Mouse (Mus musculus): ENCODE results near the gene Abca8b. TPM values are rescaled to one million over a fixed set of nuclear protein-coding genes. Genes with fewer than 3 reads are reported as not detected.
"Not testable (repeated sequence)": the region's sequence is repeated elsewhere in the genome, so short reads cannot be mapped to it uniquely, and the experiment has no call there.

The Abca8b gene
- polyA plus RNA-seq, 1 experiment from 2014 or later: 1.7 TPM

DNA sequence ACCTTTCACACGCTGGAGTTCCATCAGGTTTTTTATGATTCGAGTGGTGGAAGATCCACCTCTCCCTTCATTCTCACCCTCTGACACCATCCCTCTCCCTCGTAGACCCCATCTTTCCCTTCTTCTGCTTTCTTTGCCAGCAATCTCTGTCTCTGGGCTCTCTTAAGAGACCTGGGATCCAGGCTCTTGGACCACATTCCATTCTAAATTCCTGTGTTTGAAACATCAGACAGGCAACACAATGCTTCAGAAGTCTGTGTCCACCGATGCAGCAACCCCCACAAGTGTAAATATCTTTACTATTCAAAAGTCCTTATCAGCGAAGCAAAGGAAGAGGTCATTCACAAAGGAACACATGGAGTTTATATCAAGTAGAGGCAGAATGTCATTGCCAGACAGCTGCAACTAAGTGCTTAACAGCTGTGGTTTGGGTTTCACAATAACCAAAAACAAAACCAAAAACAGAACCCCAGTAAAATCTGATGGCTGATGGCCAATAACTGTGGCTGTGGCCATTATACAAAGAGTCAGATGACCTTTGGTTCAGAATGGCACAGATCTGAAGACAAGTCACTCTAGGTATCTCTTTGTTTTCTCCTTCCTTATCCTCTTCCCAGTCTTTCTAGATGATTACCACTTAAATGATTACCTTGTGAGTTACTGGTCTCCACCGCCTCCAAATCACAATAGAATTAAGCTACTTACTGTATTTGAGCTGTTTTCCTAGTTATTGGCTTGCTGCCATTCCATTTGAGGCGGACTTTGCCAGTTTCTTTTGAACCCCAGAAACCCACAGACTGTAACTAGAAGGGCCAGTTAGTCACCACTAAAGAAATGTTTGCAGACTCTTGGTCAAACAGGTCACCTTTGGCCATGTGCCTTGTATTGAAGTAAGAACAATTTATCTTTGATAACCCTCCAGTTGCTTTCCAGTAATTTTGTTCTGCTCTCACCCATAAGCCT, 68.6 kb downstream of the Abca8b start:
- Histone ChIP-seq H3K9me3 (ENCODE audit: control insufficient read depth, low read length) (no peaks in the 10 kb centered on the region), H3K27ac (no peak overlapping the region), H3K9ac (no peak overlapping the region), H3K4me3 (replicated peaks; ENCODE audit: low read length) (no peak overlapping the region), H3K4me1 (replicated peaks; ENCODE audit: control insufficient read depth, insufficient read depth, low read length) (no peaks in the 10 kb centered on the region), H3K27me3 (ENCODE audit: control insufficient read depth, insufficient read depth, low read length) (no peaks in the 10 kb centered on the region), H3K4me2 (replicated peaks) (no peak overlapping the region), H3K36me3 (replicated peaks; ENCODE audit: control insufficient read depth, insufficient read depth) (no peaks in the 10 kb centered on the region)
- 72% methylated on average over 7 of the region's 7 CpGs for WGBS
- DNase-seq (ENCODE audit: low spot score) (no peak), ATAC-seq (ENCODE audit: low FRiP score) (no peak)

DNA sequence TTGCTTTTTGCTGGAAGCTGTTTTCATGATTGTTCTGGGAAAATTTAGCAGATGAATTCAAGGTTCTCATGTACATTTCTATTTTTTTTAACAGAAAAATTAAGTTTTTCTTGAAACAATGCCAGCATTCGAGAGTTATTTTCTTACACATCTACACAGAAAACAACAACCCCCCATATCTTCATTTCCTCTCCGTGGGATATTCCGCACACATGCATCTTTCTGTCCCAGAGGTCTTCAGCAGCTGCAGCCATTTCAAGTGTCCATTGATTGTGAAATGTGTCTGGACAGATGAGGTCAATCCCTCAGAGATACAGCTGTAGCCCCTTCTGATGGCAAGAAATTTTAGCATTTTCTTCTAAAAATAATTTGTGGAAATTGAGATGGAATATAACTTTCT, 73.4 kb downstream of the Abca8b start:
- ATAC-seq (ENCODE audit: low FRiP score) (no peak), DNase-seq (ENCODE audit: low spot score) (no peak)
- Histone ChIP-seq H3K9me3 (ENCODE audit: control insufficient read depth, low read length) (no peaks in the 10 kb centered on the region), H3K27me3 (ENCODE audit: control insufficient read depth, insufficient read depth, low read length) (no peaks in the 10 kb centered on the region), H3K36me3 (replicated peaks; ENCODE audit: control insufficient read depth, insufficient read depth) (no peaks in the 10 kb centered on the region), H3K4me2 (replicated peaks) (no peak overlapping the region), H3K4me1 (replicated peaks; ENCODE audit: control insufficient read depth, insufficient read depth, low read length) (no peaks in the 10 kb centered on the region), H3K9ac (no peak overlapping the region), H3K4me3 (replicated peaks; ENCODE audit: low read length) (no peak overlapping the region), H3K27ac (no peak overlapping the region)
- 89% methylated on average over 3 of the region's 3 CpGs for WGBS

DNA sequence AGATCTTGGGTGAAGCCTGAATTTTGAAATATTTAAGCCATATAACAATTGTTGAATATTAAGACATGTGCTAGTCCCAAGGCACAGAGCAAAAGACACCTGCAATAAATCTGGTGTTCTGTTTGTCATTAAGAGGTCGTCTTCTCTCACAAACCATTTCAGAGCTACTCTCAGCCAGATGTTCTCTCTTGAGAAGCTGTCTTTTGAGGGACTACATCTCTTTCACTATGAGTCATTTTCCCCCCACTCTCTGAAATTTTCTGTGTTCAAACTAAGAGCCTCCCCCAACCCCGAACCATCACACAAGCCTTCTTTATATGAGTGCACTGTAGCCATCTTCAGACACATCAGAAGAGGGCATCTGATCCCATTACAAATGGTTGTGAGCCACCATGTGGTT, 76.2 kb downstream of the Abca8b start:
- DNase-seq (ENCODE audit: low spot score): no peak
- no peaks in the 10 kb centered on the region for H3K4me1 ChIP-seq (replicated peaks; ENCODE audit: control insufficient read depth, insufficient read depth, low read length)
- no peaks in the 10 kb centered on the region for H3K36me3 ChIP-seq (replicated peaks; ENCODE audit: control insufficient read depth, insufficient read depth)
- no peak overlapping the region for H3K4me3 ChIP-seq (replicated peaks; ENCODE audit: low read length)
- no peak for ATAC-seq (ENCODE audit: low FRiP score)
- H3K27ac ChIP-seq: no peak overlapping the region
- WGBS: 75% methylated on average over 2 of the region's 2 CpGs
- no peaks in the 10 kb centered on the region for H3K9me3 ChIP-seq (ENCODE audit: control insufficient read depth, low read length)
- H3K27me3 ChIP-seq (ENCODE audit: control insufficient read depth, insufficient read depth, low read length): no peaks in the 10 kb centered on the region
- no peak overlapping the region for H3K9ac ChIP-seq
- H3K4me2 ChIP-seq (replicated peaks): no peak overlapping the region

DNA sequence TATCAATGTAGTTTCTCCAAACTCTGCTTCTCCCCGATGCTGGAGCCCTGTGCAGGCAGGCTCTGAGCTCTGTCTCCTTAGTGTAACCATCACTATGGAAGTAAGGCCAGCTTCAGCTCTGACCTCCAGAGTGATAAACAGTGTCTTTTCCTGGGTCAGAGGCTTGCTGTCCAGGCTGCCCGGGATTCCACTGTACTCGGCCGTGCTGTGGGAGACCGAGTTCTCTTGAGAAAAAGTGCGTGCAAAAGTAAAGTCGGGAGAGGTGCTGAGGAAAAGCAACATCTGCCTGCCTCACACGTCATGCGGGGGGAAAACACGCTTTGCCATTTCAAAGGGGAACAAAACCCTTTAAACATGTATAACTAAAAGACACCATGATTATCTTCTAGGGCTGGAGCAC, 79.0 kb downstream of the Abca8b start:
- no peak overlapping the region for H3K4me2 ChIP-seq (replicated peaks)
- DNase-seq (ENCODE audit: low spot score): no peak
- no peak overlapping the region for H3K9ac ChIP-seq
- no peaks in the 10 kb centered on the region for H3K4me1 ChIP-seq (replicated peaks; ENCODE audit: control insufficient read depth, insufficient read depth, low read length)
- H3K27me3 ChIP-seq (ENCODE audit: control insufficient read depth, insufficient read depth, low read length): no peaks in the 10 kb centered on the region
- no peaks in the 10 kb centered on the region for H3K36me3 ChIP-seq (replicated peaks; ENCODE audit: control insufficient read depth, insufficient read depth)
- ATAC-seq (ENCODE audit: low FRiP score): no peak
- WGBS: 88% methylated on average over 10 of the region's 10 CpGs
- H3K4me3 ChIP-seq (replicated peaks; ENCODE audit: low read length): no peak overlapping the region
- no peaks in the 10 kb centered on the region for H3K9me3 ChIP-seq (ENCODE audit: control insufficient read depth, low read length)
- no peak overlapping the region for H3K27ac ChIP-seq

DNA sequence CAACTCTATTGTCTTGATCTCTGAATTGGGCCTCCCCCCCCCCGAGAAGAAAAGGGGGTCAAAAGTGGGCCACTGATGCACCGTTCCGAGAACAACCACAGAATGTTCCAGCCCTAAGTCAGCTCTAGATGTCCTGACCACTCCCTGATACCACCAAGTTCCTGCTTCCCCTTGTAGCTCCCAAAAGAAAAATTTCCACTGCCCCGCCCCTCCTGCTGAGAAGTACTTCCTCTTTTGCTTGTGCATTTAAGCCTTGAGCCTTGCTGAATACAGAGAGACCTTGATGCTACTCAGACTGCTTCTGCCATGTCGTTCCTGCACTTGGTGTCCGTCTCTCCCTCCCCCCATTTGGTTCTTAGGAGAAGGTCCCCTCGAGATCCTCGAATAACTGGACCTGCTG, 82.5 kb downstream of the Abca8b start:
- 87% methylated on average over 8 of the region's 8 CpGs for WGBS
- not testable (repeated sequence) for H3K36me3 ChIP-seq (replicated peaks; ENCODE audit: control insufficient read depth, insufficient read depth); ATAC-seq (ENCODE audit: low FRiP score); H3K4me3 ChIP-seq (replicated peaks; ENCODE audit: low read length); H3K27me3 ChIP-seq (ENCODE audit: control insufficient read depth, insufficient read depth, low read length); H3K9me3 ChIP-seq (ENCODE audit: control insufficient read depth, low read length); H3K27ac ChIP-seq; DNase-seq (ENCODE audit: low spot score); H3K9ac ChIP-seq; H3K4me1 ChIP-seq (replicated peaks; ENCODE audit: control insufficient read depth, insufficient read depth, low read length); H3K4me2 ChIP-seq (replicated peaks)

DNA sequence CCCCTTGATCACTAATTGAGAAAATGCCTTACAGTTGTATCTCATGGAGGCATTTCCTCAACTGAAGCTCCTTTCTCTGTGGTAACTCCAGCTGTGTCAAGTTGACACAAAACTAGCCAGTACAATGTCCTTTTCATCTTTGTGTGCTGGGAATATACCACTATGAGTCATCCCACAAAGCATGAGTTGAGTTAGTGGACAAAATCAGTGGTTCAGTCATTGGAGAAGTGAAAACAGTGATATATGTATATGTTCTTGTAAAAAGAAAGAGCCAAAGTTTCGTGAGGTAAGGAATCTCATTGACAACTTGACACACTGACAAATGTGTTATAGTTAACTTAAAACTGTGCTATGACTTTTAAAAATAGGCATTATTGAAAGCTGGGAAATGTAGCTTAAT, 83.5 kb downstream of the Abca8b start:
- not testable (repeated sequence) for H3K4me3 ChIP-seq (replicated peaks; ENCODE audit: low read length); ATAC-seq (ENCODE audit: low FRiP score); DNase-seq (ENCODE audit: low spot score); H3K9ac ChIP-seq; H3K4me1 ChIP-seq (replicated peaks; ENCODE audit: control insufficient read depth, insufficient read depth, low read length); H3K4me2 ChIP-seq (replicated peaks); H3K9me3 ChIP-seq (ENCODE audit: control insufficient read depth, low read length); H3K36me3 ChIP-seq (replicated peaks; ENCODE audit: control insufficient read depth, insufficient read depth); H3K27ac ChIP-seq; H3K27me3 ChIP-seq (ENCODE audit: control insufficient read depth, insufficient read depth, low read length)
- WGBS: 75% methylated on average over 1 of the region's 1 CpGs

DNA sequence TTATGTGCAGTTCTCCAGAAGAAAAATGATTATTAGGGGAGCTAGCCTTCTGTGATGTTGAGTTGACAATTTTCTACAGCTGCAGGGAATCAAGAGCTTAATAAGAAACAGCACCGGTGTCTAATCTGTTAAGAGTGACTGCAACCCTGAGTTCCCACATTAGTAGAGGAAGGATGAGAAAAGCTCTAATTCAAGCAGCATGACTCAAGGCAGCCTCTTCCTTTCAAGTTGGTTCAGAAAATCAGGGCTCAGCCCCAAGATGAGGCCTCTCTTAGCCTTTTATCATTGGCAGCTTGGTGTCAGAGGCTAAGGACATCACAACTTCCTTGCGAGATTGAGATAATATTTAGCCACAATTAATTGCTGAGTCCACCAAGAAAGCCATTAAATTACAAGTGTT, 85.8 kb downstream of the Abca8b start:
- no peak overlapping the region for H3K4me2 ChIP-seq (replicated peaks)

DNA sequence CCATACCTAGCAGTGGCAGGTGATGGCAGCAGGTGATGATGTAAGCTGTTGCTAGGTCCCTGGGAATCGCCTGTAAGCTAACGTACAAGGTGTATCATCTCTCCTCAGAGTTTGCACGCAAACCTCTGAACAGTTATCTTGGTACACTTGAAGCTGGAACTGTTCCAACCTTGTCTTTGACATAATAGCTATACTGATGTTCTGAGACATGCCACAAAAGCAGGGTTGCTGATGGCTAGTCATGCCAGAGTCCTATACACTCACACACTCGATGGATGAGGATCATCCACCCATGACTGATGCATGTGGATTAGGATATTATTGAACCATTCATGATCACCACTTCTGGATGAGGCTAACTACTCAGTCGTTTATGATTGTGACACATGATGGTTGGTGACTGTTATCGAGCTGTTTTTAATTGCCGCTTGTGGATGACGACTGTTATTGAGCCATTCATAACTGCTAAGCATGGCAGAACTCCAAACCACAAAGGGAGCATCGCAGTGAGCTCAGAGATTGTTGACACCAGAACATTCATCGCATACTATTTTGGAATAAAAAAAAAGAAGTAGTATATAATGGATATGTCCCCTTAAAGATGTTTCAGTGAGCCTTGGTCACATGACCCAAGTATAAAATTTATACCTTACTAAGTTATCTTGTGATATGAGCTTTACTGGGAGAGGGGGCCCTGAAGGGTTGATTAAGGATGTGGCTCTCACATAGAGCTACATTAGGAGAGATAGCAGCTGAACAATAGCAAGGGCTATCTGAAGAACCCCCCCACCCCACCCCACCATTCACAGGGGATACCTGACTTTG, 87.2 kb downstream of the Abca8b start:
- DNase-seq (ENCODE audit: low spot score) (no peak), ATAC-seq (ENCODE audit: low FRiP score) (no peak)
- Histone ChIP-seq H3K9ac (no peak overlapping the region), H3K36me3 (replicated peaks; ENCODE audit: control insufficient read depth, insufficient read depth) (no peaks in the 10 kb centered on the region), H3K4me1 (replicated peaks; ENCODE audit: control insufficient read depth, insufficient read depth, low read length) (no peaks in the 10 kb centered on the region), H3K4me2 (replicated peaks) (no peak overlapping the region), H3K27me3 (ENCODE audit: control insufficient read depth, insufficient read depth, low read length) (no peaks in the 10 kb centered on the region), H3K27ac (no peak overlapping the region), H3K9me3 (ENCODE audit: control insufficient read depth, low read length) (no peaks in the 10 kb centered on the region), H3K4me3 (replicated peaks; ENCODE audit: low read length) (no peak overlapping the region)
- 80% methylated on average over 10 of the region's 10 CpGs for WGBS

More for the DNA sequence above, 85.8 kb downstream of the Abca8b start:
- Histone ChIP-seq H3K27ac (no peak overlapping the region), H3K36me3 (replicated peaks; ENCODE audit: control insufficient read depth, insufficient read depth) (no peaks in the 10 kb centered on the region), H3K27me3 (ENCODE audit: control insufficient read depth, insufficient read depth, low read length) (no peaks in the 10 kb centered on the region), H3K9me3 (ENCODE audit: control insufficient read depth, low read length) (no peaks in the 10 kb centered on the region), H3K4me1 (replicated peaks; ENCODE audit: control insufficient read depth, insufficient read depth, low read length) (no peaks in the 10 kb centered on the region), H3K4me3 (replicated peaks; ENCODE audit: low read length) (no peak overlapping the region), H3K9ac (no peak overlapping the region)
- 75% methylated on average over 2 of the region's 2 CpGs for WGBS
- no peak for ATAC-seq (ENCODE audit: low FRiP score)
- DNase-seq (ENCODE audit: low spot score): no peak

DNA sequence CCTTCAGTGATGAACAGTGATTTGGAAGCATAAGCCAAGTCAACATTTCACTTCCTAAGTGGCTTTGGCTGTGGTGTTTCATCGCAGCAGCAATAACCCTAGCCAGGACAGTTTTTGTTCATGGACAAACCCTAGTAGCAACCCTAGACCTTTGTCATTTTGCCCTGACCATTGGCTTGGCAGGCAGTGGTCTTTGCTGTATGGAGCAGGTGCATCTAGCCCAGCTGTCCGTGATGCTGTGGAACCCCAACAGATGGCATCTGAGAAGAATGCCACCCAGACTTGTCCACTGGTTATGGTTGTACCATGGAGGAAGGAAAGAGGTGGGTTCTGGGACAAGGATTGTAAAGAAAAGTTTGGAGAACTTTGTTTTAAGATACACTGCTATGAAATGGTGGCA, 88.1 kb downstream of the Abca8b start:
- 93% methylated on average over 2 of the region's 2 CpGs for WGBS
- peaks cover 8% of the 10 kb centered on the region; the same call in 1 of the 2 replicates for H3K4me1 ChIP-seq (replicated peaks; ENCODE audit: control insufficient read depth, insufficient read depth, low read length)
- DNase-seq (ENCODE audit: low spot score): no peak

More for the DNA sequence above, 88.1 kb downstream of the Abca8b start:
- no peak for ATAC-seq (ENCODE audit: low FRiP score)
- Histone ChIP-seq H3K36me3 (replicated peaks; ENCODE audit: control insufficient read depth, insufficient read depth) (no peaks in the 10 kb centered on the region), H3K9me3 (ENCODE audit: control insufficient read depth, low read length) (no peaks in the 10 kb centered on the region), H3K9ac (no peak overlapping the region), H3K27me3 (ENCODE audit: control insufficient read depth, insufficient read depth, low read length) (no peaks in the 10 kb centered on the region), H3K4me2 (replicated peaks) (no peak overlapping the region), H3K4me3 (replicated peaks; ENCODE audit: low read length) (no peak overlapping the region), H3K27ac (no peak overlapping the region)
